Mouse (Mus musculus) G1E (cell line): ENCODE measurements around the gene Npas3.

Experiments used
- CTCF ChIP-seq: IDR thresholded peaks from 2 replicates; pipeline ENCODE4 v1.5.1; 2012; ENCODE audit warnings: low read depth, low read length, inconsistent platforms, mixed read lengths
- GATA1 ChIP-seq: IDR thresholded peaks from 2 replicates; pipeline ENCODE4 v1.6.1; 2012; ENCODE audit warnings: borderline replicate concordance, low read length, inconsistent platforms, mixed read lengths
- TAL1 ChIP-seq: conservative IDR thresholded peaks from 2 replicates; pipeline ENCODE4 v1.6.1; 2012; ENCODE audit warnings: low read depth, low read length, inconsistent platforms, mixed read lengths

DNA sequence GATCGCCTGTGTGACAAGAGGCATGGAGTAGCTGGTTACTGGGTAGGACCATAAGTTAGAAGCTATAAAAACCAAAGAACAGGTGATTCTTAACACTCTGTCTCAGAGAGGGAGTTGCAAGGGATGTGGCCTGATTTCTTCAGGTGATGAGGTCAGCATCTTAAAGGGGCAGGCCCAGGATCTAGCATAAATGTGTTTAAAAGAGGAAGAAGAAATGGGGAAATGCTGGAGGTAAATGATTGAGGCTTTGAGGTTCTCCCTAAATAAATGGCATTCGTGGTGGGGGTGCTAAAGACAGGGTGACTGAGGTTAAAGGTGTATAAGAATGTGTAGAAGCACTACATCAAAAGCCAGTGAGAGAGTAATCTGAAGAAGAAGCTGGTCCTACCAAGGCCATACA is 193.6 kb downstream of the Npas3 start:
- TF ChIP-seq GATA1 (no peak), CTCF (no peak), TAL1 (no peak)
